Mouse (Mus musculus) spleen, postnatal 4 days (tissue): ENCODE data around the gene Fabp2.

Experiments used
- DNase-seq, 2 experiments: peaks; one replicate each; pipeline ENCODE4 v3.0.0; 2022; ENCODE audit warnings: low spot score in 2 of 2

Gene Fabp2

DNA sequence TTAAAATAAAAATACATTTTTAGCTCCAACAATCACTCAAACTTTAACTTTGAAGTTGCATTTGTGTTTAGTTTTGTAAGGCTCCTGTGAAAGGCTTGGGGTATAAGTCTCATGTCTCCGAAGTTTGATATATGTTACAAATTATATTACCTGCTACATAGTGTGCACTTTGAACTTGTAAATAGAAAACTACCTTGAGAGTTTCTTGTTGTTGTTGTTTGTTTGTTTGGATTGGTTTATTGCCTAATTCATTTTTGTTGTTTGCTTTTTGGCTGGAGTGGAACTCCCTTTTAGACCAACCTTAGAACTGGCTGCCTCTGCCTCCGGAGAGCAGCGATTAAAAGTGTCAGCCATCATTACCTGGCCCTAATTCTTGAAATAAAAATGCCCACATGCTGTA is at the start of gene Fabp2:
TSS of gene Fabp2 (plus strand) at position 301 of the 400 bp plus-strand sequence.
- no peak for DNase-seq

DNA sequence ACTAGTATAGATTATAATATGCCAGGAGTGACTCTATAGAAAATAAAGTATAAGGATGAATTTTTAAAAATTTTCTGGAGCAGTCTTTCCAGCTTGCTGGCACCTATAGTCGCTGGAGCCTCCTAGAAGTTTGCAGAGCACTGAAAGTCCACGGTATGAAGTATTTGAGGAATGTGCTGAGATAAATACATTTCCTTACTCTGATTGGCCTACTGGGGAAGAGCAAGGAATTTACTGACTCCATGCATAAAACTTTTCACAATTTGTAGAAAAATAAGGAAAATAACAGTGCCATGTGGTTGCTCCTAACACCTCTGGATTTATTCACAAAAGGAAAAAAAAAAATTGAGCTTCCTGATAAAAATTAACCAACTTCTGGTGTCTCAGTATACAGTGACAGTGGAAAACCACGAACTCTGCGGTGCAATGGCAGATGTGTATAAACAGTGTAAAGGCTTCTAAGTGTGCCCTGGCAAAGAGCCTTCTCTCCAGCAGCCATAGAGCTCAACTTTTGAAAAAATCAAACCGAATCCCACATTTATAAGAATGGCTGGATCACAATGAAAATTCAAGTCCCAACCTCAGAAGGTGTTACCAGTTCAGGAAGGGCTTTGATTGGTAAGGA is 46.4 kb upstream of the Fabp2 start:
- no peak for DNase-seq

DNA sequence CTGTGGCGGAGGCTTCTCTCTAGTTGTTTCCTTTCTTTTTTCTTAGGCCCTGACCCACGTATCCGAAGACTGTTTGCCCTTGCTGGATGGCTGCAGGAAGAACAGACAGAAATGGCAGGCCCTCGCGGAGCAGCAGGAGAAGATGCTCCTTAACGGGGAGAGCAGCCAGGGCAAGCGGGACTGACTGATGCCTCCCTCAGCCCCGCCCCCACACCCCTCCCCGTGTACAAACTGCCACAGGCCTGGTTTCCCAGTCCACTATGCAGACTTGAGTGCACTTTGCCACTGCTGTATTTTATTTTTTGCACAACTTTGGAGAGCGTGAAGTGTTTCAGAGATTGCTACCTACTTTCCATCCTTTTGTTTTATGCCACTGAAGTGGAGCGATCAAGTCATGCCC is 39.7 kb upstream of the Fabp2 start:
- DNase-seq: no peak

DNA sequence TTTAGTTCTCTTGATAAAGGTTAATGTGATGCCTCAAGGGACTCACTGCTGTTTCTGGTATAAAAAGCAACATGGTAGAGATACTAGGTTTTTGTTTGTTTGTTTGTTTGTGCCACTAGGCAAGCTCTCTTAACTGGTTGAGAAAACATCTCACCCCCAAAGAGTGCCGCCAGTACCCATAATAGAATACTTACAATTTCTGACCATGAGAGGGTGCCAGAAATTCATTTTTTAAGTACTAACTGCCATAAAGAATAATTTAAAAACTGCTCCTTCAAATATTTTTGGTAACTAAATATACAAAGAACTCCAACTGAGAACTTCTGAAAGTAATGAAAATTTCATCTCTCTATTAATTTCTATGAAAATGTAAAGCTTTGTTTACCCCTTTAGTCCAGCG is 35.0 kb upstream of the Fabp2 start:
- no peak for DNase-seq

DNA sequence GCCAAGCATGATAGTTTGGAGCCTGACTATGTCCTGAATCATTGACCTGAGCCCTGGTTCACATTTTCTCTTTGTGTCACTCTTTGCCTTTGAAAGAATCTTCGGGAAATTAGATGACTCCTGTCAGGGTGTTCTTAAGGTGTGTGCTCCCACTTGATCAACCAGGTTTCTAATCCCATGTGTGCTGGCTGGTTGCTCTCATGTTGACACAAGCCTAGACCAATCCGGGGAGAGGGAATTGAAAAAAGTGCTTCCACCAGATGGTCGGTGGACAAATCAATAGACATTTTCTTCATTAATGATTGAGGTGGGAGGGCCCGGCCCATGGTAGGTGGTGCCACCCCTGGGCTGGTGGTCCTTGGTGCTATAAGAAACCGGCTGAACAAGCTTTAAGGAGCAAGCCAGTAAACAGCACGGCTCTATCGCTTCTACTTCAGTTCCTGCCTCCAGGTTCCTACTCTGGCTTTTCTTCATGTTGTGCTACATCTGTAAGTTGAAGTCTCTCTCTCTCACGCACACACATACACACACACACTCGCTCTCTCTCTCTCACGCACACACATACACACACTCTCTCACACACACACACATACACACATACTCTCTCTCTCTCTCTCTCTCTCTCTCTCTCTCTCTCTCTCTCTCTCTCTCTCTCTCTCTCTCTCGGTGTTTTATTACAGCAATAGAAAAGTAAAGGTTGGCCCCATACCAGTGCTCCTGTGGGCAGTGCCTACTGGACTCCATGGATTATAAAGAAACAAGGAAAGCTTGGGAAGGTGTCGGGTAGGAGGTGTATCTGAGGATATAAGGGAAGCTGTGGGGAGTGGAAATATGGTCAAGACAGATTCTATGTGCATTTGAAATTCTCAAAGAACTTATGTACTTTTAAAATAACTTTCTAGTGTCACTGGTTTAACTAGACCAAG is 34.0 kb upstream of the Fabp2 start:
- DNase-seq: no peak

DNA sequence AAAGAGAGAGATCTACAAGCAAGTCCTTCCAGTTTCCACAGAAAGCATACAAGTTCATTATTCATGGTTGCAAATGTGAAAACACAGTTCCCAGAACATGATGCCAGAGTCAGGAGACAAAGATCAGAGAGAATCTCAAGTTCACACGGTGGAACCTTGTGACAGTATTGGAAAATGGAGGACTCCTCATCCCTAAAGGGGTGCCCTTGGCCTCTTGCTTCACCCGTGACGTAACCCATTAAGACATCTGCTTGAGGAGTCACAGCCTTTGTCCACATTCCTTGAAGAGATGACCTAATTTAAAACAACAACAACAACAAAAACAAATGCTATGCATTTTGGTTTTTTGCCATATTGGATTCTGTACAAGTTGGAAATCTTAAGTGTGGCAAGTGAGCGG is 29.8 kb upstream of the Fabp2 start:
- no peak for DNase-seq

DNA sequence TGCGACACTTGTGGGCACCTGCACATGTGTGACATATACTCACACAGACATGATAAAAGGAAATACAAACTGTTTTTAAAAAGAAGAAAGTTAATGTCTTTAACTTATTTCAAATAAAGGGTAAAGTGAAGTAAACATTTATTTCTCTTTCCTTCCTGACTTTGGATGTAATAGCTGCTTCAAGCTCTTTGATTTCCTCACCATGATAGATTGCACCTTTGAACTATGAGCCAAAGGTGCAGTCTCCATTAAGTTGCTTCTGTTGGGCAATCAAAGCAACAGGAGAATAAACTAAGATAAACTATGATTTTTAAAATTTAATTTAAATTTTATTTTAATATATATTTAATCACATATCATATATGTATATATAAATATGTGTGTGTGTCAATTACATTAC is 26.6 kb upstream of the Fabp2 start:
- DNase-seq: no peak

DNA sequence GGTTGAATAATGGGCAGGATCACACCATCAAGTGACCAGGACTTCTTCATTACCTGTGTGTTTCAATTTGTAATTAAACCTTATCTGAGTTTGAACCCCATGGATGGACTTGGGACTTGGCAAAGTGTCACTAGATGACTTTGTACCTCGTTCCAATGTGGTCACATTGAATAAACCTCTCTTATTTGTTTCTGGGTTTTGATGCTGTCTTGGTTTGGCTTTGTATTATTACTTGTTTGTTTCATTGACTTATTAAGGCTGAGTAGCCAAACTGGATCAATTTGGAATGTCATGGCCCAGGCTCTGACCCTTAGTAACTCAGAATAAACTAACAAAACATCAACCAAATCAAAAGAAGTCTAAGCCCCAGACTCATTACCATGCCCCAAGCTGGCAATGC is 23.3 kb upstream of the Fabp2 start:
- DNase-seq: no peak

DNA sequence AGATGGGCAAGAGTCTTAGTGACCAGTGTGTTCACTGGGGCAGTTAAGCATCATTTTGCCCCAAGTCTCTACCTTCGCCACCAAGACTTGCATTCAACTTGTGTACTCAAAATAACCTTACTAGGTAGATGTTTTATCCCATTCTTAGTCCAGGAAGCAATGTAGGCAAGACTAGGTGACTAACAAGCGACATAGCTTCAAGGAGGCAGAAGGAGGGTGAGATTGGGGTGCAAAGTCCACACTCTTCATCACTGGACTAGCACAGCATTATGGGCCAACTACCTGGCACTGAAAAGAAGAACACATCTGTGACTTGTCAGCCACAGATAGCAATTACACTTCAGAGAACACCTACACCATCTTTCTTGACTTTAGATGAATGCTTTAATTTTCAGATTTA is 18.0 kb upstream of the Fabp2 start:
- no peak for DNase-seq

DNA sequence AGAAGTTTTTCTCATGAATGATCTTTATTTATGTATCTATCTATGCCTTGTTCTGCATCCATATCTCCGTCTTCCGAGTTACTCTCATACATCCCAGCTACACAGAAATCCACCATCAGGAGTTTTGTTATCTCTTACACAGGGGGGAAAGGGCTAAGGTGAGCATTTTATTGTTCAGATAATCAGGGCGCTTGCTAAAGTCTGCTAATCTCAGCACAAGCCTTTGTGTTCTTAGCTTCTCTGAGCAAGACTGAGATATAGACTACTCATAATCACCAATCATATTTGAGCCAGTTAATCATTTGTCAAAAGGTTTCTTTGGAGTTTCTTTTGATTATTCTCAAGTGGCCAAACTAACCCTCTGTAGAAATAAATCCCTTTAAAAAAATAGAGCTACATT is 17.3 kb upstream of the Fabp2 start:
- no peak for DNase-seq

DNA sequence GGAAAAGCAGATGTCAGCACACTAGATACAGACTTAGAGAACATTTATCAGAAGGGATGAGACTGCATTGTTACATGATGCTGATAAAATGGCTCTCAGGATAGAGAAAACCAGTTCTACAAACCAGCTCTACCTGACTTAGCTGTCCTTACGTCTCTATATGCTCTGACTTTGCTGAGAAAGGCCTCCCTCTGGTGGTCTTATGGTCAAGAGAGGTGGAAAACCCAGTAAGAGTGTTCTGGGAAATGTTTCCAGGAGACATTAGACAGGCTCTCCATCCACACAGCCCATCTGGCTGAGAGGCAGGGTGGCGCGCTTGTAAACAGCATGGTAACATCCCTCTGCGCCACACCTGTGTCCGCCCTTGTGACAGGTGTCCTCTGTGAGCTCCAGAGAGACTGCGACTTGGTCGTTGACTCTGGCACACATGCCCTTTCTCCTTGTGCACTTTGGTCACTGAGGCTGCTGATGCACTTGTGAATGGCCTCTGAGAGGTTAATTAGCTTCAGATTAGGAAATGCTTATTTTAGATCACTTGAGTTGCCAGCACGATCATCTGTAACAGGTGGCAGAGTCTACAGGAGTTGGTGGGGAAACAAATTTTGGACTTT is 16.1 kb upstream of the Fabp2 start:
- DNase-seq: no peak

DNA sequence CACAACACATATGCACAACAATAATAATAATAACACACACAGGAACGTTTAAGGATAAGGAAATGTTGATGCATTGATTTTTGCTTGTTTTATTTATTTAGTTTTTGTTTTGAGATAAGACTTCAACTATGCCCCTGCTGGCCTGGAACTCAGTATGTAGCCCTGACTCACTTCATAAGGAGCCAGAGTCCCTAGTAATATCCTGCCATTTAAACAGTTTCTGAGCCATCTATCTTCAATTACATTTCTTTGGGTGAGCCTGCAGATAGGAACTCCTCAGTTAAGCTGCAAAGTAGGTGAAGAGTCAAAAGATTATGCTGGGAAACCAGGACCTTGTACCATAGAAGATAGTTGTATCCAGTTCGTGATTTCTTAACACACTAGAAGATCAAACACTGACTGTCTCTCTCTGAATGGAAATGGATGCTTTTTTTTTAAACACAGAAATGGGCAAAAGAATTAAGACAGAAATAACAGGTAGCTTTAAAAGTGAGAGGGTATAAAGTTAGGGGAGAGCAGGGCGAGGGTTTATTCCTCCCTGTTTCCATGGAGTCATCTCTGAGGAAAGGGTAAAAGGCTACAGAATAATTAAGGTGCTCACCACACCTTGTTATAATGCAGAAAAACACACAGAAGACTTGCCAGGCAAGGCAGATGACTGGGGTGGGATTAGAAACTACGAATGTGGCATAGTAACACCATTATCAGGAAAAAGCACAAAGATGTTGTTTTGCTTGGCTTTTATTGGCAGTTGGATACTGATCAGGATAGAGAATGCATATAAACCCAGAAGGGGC is 7.2 kb upstream of the Fabp2 start:
- DNase-seq: no peak

DNA sequence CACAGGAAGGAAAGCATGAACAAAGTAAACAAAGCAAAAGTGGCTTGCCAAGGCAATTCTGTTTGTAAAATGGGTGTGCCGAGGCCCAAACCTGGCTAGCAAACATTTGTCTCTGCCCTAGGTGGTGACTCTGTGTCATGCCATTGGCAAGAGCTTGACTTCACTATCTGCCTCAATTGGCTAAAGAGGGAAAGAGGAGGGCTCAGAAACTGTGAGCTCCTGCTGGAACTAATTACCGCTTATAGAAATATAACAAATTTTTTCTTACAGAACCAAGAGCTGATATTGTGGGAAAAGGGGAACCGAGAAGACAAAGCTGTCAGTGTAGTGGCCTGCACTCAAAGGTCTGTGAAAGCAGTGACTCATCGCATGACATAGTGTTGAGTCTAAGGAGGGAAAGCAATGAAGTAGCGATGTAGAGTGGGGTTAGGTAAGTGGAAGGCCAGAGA is 6.5 kb upstream of the Fabp2 start:
- no peak for DNase-seq

DNA sequence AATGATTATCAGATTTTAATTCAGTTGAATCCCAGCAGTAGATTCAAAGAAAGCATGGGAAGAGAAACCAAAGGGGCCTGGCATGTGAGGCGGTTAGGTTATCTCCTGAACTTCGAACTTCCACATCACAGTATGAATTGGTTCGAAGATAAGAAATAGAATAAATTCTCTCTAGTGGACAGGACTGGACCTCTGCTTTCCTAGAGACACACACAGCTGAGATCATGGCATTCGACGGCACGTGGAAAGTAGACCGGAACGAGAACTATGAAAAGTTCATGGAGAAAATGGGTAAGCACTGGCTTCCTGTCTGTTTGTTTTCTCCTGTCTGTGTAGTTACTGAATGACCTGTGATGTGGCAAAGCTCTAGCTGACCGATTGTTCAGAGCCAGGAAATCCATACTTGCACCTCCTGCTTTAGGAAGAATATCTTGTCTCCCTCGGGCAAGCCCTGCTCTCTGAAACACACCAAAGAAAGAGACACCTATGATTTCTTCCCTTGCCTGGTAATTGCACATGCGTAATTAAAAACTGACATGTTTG is 388 bp downstream of the Fabp2 start:
- no peak for DNase-seq

DNA sequence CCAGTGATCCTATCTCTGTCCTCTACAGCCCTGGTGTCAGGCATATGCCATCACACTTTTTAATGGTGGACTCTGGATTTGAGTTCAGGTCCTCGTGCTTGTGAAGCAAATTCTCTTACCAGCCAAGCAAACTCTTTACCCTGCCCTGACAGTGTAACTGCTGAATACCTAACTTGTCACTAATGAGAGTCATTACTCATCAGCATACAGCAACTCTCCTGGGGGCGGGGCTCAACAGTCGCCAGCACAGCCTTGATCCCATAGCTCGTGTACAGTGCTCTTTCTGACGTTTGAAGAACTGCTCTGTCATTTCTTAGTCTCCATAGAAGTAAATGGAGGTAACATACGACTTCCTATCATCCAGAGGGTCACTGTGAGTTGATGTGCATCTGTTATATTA is 3.4 kb downstream of the Fabp2 start:
- DNase-seq: no peak

DNA sequence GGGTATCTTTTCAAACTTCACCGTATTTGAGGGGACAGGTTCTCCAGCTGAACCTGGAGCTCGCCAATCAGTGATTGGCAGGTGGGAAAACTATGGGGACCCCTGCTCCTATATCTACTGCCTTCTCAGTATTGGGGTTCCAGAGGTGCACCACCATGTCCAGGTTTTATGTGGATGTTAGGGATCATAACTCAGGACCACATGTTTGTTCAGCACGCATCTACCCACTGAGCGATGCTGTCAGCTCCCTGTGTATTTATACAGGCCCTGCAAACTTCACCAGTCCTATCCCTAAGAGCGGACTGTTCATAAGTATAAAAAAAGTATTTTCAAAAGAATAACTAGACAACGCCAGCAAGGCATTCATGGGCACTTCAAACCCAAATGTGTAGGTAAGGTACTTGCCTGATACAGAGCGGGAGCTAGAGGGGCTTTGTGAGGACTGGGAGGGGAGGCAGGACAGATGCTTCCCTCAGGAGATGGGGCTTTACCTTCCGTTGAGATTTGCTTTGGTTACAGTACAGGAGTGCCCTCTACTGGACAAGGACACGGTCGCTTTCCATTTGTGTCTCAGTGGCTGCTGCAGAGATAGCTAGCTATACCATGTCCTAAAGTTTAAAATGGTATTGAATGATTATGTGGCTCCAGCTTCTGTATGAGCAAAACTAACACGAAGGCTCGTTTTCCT is 9.0 kb downstream of the Fabp2 start:
- DNase-seq: no peak

DNA sequence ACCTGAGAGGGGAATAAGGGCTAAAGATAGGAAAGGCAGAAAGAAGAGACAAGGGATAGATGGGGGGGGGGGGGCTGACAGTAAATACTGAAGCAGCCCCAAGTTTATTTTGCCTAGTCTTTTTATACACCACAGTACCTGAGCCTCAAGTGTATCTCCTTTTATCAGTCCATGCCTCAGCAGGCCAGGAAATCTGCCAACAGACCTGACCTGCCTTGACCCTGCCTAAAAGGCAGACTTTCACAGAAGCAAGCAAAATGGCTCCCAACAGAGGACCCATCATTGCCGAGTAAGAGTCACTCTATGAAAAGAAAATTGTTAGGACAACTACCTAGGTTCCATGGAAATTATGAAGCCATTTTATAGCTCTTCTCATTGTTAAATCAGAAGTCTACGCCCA is 13.0 kb downstream of the Fabp2 start:
- no peak for DNase-seq

DNA sequence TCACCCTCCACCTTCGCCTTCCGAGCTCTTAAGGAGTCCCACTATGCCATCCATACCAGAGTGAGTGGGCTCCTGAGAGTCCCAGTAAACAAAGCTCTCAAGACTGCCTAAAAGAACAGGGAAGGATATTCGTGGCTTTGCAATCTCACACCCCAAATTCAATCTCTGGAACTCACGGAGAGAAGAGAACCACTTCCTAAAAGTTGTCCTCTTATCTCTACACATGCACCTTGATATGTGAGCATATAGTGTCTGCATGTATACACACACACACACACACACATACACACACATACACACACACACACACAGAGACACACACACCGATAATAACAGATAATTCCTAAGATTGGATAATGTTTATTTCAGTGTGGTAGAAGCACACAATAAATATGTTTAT is 20.6 kb downstream of the Fabp2 start:
- no peak for DNase-seq

DNA sequence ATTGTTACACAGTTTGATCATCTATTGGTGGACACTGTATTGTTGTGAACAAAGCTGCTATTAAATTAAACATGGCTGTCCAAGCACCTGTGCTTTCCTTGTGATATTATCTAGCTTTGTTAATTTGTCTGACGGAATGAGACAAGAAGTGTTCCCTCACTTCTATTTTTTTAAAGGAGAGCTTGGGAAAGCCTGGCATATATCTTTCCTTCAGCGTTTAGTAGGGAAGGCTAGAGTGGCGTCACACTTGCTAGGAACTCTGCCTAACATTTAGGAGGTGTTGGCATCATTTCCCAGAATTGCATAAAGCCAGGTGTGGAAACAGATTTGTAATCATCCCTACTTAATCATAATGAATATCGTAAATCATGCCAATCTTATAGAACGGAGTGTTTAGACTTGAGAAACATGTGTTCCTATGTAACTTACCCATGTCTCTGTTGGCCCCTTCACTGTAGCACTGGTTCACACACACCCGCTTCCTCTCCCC is 21.4 kb downstream of the Fabp2 start:
- no peak for DNase-seq

DNA sequence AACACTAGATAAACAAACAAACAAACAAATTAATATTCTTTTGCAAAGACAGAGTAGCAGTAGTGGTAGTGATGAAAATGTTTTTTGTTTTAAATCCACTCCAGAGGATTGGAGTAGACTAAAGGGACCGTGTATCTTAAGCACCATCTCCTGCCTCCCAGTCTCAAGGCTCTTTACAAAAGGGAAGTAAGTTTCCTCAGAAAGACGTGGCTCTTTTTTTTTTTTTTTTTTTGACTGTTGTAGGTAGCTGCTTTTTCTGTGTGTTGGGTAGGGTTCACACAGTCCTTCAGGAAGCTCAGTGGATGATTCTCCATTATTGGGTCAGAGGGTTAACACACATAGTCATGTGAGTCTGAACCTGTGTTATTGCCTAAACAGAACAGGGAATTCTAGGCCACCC is 23.8 kb downstream of the Fabp2 start:
- no peak for DNase-seq

DNA sequence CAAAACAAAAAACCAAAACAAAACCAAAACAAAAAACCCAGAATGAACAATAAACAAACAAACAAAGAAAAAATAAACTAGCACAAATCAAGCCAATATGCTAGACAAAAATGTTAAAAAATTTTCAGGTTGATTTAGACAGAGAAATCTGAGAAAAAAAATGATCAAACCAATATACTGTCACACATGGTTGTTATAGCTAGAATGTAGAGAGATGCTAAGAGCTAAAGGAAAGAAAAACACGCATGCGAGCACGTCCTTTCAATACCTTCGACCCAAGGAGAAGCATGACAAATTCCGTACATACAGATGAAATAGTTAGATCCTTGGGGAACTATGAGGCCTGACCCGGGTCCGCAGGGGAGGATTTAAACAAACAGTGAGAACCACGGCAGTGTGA is 24.4 kb downstream of the Fabp2 start, which contains the start of gene Gm10959:
TSS of gene Gm10959 (minus strand) at position 101 of the 400 bp plus-strand sequence.
- no peak for DNase-seq
